Mouse (Mus musculus): Measurements from ENCODE around the gene Mtus2. TPM values are rescaled to one million over a fixed set of nuclear protein-coding genes. Genes with fewer than 3 reads are reported as not detected.
"Not testable (repeated sequence)": the region's sequence is repeated elsewhere in the genome, so short reads cannot be mapped to it uniquely, and the experiment has no call there.

Mtus2 gene
- polyA plus RNA-seq, 1 experiment from 2014 or later = 18.1 TPM

GRCm38 (mm10) chr5:148292862-148293261 lies 335.7 kb downstream of the Mtus2 start:
- H3K4me2 ChIP-seq (replicated peaks; ENCODE audit: low read depth, low read length) = no peak overlapping the region
- 78% methylated on average over 7 of the region's 7 CpGs for WGBS

GRCm38 (mm10) chr5:148293346-148293745 lies 336.2 kb downstream of the Mtus2 start:
- WGBS = 83% methylated on average over 7 of the region's 7 CpGs
- no peaks in the 10 kb centered on the region for H3K9me3 ChIP-seq (ENCODE audit: control insufficient read depth, low read depth, low read length)

More at GRCm38 (mm10) chr5:148292862-148293261, 335.7 kb downstream of the Mtus2 start:
- Histone ChIP-seq H3K27me3 (ENCODE audit: control insufficient read depth, insufficient read depth, low read length) (no peaks in the 10 kb centered on the region), H3K4me1 (ENCODE audit: control insufficient read depth, insufficient read depth, low read length) (no peaks in the 10 kb centered on the region), H3K4me3 (ENCODE audit: low read depth, low read length) (no peak overlapping the region), H3K36me3 (ENCODE audit: control insufficient read depth, insufficient read depth, low read length) (no peaks in the 10 kb centered on the region), H3K9ac (replicated peaks; ENCODE audit: low read depth, low read length) (no peak overlapping the region), H3K27ac (ENCODE audit: low read length) (no peak overlapping the region), H3K9me3 (ENCODE audit: control insufficient read depth, low read depth, low read length) (no peaks in the 10 kb centered on the region)
- ATAC-seq (ENCODE audit: insufficient number of reproducible peaks, insufficient read depth, low FRiP score, low read depth) = no peak

GRCm38 (mm10) chr5:148302968-148303367 lies 345.8 kb downstream of the Mtus2 start:
- no peak overlapping the region for H3K27ac ChIP-seq (ENCODE audit: low read length)
- no peak overlapping the region for H3K9ac ChIP-seq (replicated peaks; ENCODE audit: low read depth, low read length)
- WGBS = 73% methylated on average over 11 of the region's 11 CpGs
- ATAC-seq (ENCODE audit: insufficient number of reproducible peaks, insufficient read depth, low FRiP score, low read depth) = no peak
- H3K4me1 ChIP-seq (ENCODE audit: control insufficient read depth, insufficient read depth, low read length) = no peaks in the 10 kb centered on the region
- no peak overlapping the region for H3K4me3 ChIP-seq (ENCODE audit: low read depth, low read length)
- no peaks in the 10 kb centered on the region for H3K36me3 ChIP-seq (ENCODE audit: control insufficient read depth, insufficient read depth, low read length)
- H3K9me3 ChIP-seq (ENCODE audit: control insufficient read depth, low read depth, low read length) = no peaks in the 10 kb centered on the region
- no peaks in the 10 kb centered on the region for H3K27me3 ChIP-seq (ENCODE audit: control insufficient read depth, insufficient read depth, low read length)
- no peak overlapping the region for H3K4me2 ChIP-seq (replicated peaks; ENCODE audit: low read depth, low read length)

More at GRCm38 (mm10) chr5:148293346-148293745, 336.2 kb downstream of the Mtus2 start:
- Histone ChIP-seq H3K27ac (ENCODE audit: low read length) (no peak overlapping the region), H3K4me2 (replicated peaks; ENCODE audit: low read depth, low read length) (no peak overlapping the region), H3K36me3 (ENCODE audit: control insufficient read depth, insufficient read depth, low read length) (no peaks in the 10 kb centered on the region), H3K27me3 (ENCODE audit: control insufficient read depth, insufficient read depth, low read length) (no peaks in the 10 kb centered on the region), H3K9ac (replicated peaks; ENCODE audit: low read depth, low read length) (no peak overlapping the region), H3K4me3 (ENCODE audit: low read depth, low read length) (no peak overlapping the region), H3K4me1 (ENCODE audit: control insufficient read depth, insufficient read depth, low read length) (no peaks in the 10 kb centered on the region)
- no peak for ATAC-seq (ENCODE audit: insufficient number of reproducible peaks, insufficient read depth, low FRiP score, low read depth)

- Histone ChIP-seq H3K9me3 (ENCODE audit: control insufficient read depth, low read depth, low read length) (no peaks in the 10 kb centered on the region), H3K9ac (replicated peaks; ENCODE audit: low read depth, low read length) (no peak overlapping the region), H3K4me1 (ENCODE audit: control insufficient read depth, insufficient read depth, low read length) (no peaks in the 10 kb centered on the region), H3K4me3 (ENCODE audit: low read depth, low read length) (no peak overlapping the region), H3K27ac (ENCODE audit: low read length) (no peak overlapping the region), H3K4me2 (replicated peaks; ENCODE audit: low read depth, low read length) (no peak overlapping the region), H3K27me3 (ENCODE audit: control insufficient read depth, insufficient read depth, low read length) (no peaks in the 10 kb centered on the region), H3K36me3 (ENCODE audit: control insufficient read depth, insufficient read depth, low read length) (no peaks in the 10 kb centered on the region)
- WGBS = 88% methylated on average over 2 of the region's 2 CpGs
- no peak for ATAC-seq (ENCODE audit: insufficient number of reproducible peaks, insufficient read depth, low FRiP score, low read depth)
Observed at GRCm38 (mm10) chr5:148304112-148304511, 347.0 kb downstream of the Mtus2 start.

- Histone ChIP-seq H3K27me3 (ENCODE audit: control insufficient read depth, insufficient read depth, low read length) (no peaks in the 10 kb centered on the region), H3K9ac (replicated peaks; ENCODE audit: low read depth, low read length) (no peak overlapping the region), H3K27ac (ENCODE audit: low read length) (no peak overlapping the region), H3K4me1 (ENCODE audit: control insufficient read depth, insufficient read depth, low read length) (no peaks in the 10 kb centered on the region), H3K4me3 (ENCODE audit: low read depth, low read length) (no peak overlapping the region), H3K9me3 (ENCODE audit: control insufficient read depth, low read depth, low read length) (no peaks in the 10 kb centered on the region), H3K4me2 (replicated peaks; ENCODE audit: low read depth, low read length) (no peak overlapping the region), H3K36me3 (ENCODE audit: control insufficient read depth, insufficient read depth, low read length) (no peaks in the 10 kb centered on the region)
- ATAC-seq (ENCODE audit: insufficient number of reproducible peaks, insufficient read depth, low FRiP score, low read depth) = no peak
- 66% methylated on average over 10 of the region's 10 CpGs for WGBS
Observed at GRCm38 (mm10) chr5:148310790-148311189, 353.7 kb downstream of the Mtus2 start.

- Histone ChIP-seq H3K4me2 (replicated peaks; ENCODE audit: low read depth, low read length) (no peak overlapping the region), H3K27ac (ENCODE audit: low read length) (no peak overlapping the region), H3K4me3 (ENCODE audit: low read depth, low read length) (no peak overlapping the region), H3K9ac (replicated peaks; ENCODE audit: low read depth, low read length) (no peak overlapping the region), H3K36me3 (ENCODE audit: control insufficient read depth, insufficient read depth, low read length) (no peaks in the 10 kb centered on the region), H3K9me3 (ENCODE audit: control insufficient read depth, low read depth, low read length) (no peaks in the 10 kb centered on the region), H3K27me3 (ENCODE audit: control insufficient read depth, insufficient read depth, low read length) (no peaks in the 10 kb centered on the region), H3K4me1 (ENCODE audit: control insufficient read depth, insufficient read depth, low read length) (no peaks in the 10 kb centered on the region)
- WGBS = 57% methylated on average over 2 of the region's 2 CpGs
- no peak for ATAC-seq (ENCODE audit: insufficient number of reproducible peaks, insufficient read depth, low FRiP score, low read depth)
Observed at GRCm38 (mm10) chr5:148312443-148312842, 355.3 kb downstream of the Mtus2 start.

GRCm38 (mm10) chr5:148314931-148315330 lies 357.8 kb downstream of the Mtus2 start:
- ATAC-seq (ENCODE audit: insufficient number of reproducible peaks, insufficient read depth, low FRiP score, low read depth) = no peak
- Histone ChIP-seq H3K4me1 (ENCODE audit: control insufficient read depth, insufficient read depth, low read length) (no peaks in the 10 kb centered on the region), H3K9ac (replicated peaks; ENCODE audit: low read depth, low read length) (no peak overlapping the region), H3K27ac (ENCODE audit: low read length) (no peak overlapping the region), H3K9me3 (ENCODE audit: control insufficient read depth, low read depth, low read length) (no peaks in the 10 kb centered on the region), H3K36me3 (ENCODE audit: control insufficient read depth, insufficient read depth, low read length) (no peaks in the 10 kb centered on the region), H3K4me3 (ENCODE audit: low read depth, low read length) (no peak overlapping the region), H3K27me3 (ENCODE audit: control insufficient read depth, insufficient read depth, low read length) (no peaks in the 10 kb centered on the region), H3K4me2 (replicated peaks; ENCODE audit: low read depth, low read length) (no peak overlapping the region)
- 91% methylated on average over 5 of the region's 5 CpGs for WGBS

- Histone ChIP-seq H3K4me1 (ENCODE audit: control insufficient read depth, insufficient read depth, low read length) (no peaks in the 10 kb centered on the region), H3K4me3 (ENCODE audit: low read depth, low read length) (no peak overlapping the region), H3K9ac (replicated peaks; ENCODE audit: low read depth, low read length) (no peak overlapping the region), H3K27me3 (ENCODE audit: control insufficient read depth, insufficient read depth, low read length) (no peaks in the 10 kb centered on the region), H3K9me3 (ENCODE audit: control insufficient read depth, low read depth, low read length) (no peaks in the 10 kb centered on the region), H3K4me2 (replicated peaks; ENCODE audit: low read depth, low read length) (no peak overlapping the region), H3K36me3 (ENCODE audit: control insufficient read depth, insufficient read depth, low read length) (no peaks in the 10 kb centered on the region), H3K27ac (ENCODE audit: low read length) (no peak overlapping the region)
- whole genome bisulfite sequencing = 39% methylated on average over 4 of the region's 4 CpGs
- no peak for ATAC-seq (ENCODE audit: insufficient number of reproducible peaks, insufficient read depth, low FRiP score, low read depth)
Observed at GRCm38 (mm10) chr5:148325317-148325885, 368.3 kb downstream of the Mtus2 start.

- not testable (repeated sequence) for H3K4me1 ChIP-seq (ENCODE audit: control insufficient read depth, insufficient read depth, low read length); ATAC-seq (ENCODE audit: insufficient number of reproducible peaks, insufficient read depth, low FRiP score, low read depth); H3K9ac ChIP-seq (replicated peaks; ENCODE audit: low read depth, low read length); H3K9me3 ChIP-seq (ENCODE audit: control insufficient read depth, low read depth, low read length); H3K36me3 ChIP-seq (ENCODE audit: control insufficient read depth, insufficient read depth, low read length); H3K27me3 ChIP-seq (ENCODE audit: control insufficient read depth, insufficient read depth, low read length); H3K4me2 ChIP-seq (replicated peaks; ENCODE audit: low read depth, low read length); H3K27ac ChIP-seq (ENCODE audit: low read length); H3K4me3 ChIP-seq (ENCODE audit: low read depth, low read length)
- WGBS = 96% methylated on average over 8 of the region's 9 CpGs
Observed at GRCm38 (mm10) chr5:148326295-148326694, 369.2 kb downstream of the Mtus2 start.

Measured in stomach, embryonic 14.5 days (tissue).